Mouse (Mus musculus) olfactory bulb, adult 2 months (tissue): ENCODE data around the gene Abcb9.

Source experiments
- CTCF ChIP-seq: fragments of 200-500 bp; IDR thresholded peaks from 2 replicates; pipeline ENCODE4 v1.5.1; 2012; ENCODE audit warnings: low read depth, mild to moderate bottlenecking, low read length, moderate library complexity; ENCODE audit not compliant: insufficient read depth
- POLR2A ChIP-seq: fragments of 200-500 bp; IDR thresholded peaks from 2 replicates; pipeline ENCODE4 v1.6.1; 2012; ENCODE audit warnings: mild to moderate bottlenecking, low read depth, low read length, moderate library complexity; ENCODE audit not compliant: insufficient read depth

DNA sequence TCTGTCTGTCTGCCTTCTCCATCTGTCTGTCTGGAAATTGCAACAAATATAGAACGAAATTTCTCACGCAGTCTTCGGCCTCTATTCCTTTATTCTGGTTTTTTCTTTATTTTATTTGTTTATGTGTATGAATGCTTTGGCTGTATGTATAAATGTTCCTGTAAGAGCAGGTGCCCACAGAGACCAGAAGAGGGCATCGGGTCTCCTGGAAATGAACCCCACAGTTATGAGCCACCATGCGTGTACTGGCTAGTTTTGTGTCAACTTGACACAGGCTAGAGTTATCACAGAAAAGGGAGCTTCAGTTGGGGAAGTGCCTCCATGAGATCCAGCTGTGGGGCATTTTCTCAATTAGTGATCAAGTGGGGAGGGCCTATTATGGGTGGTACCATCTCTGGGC is 51.6 kb downstream of the Abcb9 start:
- TF ChIP-seq POLR2A, result no peak
- TF ChIP-seq CTCF, result no peak
